In genomic region chr6:34865711-34866593, GRCm38 (mm10) we compare ENCODE assay signal across 9 mouse cellular contexts. TPM values are rescaled to one million over a fixed set of nuclear protein-coding genes. Genes with fewer than 3 reads are reported as not detected.
DNase-seq lines count a peak whose midpoint lies in the region; ATAC-seq and TF ChIP-seq lines count a peak whose summit lies in the region.
"Had no signal": no experiment of that assay in that cellular context is flagged by ENCODE, and none has a peak within 500 bp of the region (broad histone marks: within the 10 kb centered on the region; RNA-seq: fewer than 3 reads in every experiment).

No protein-coding gene starts in this region.

- no peaks in the 10 kb centered on the region for H3K36me3 ChIP-seq in heart, embryonic 12.5 days
- H3K36me3 ChIP-seq: limb, embryonic 13.5 days had no signal

- no peak overlapping the region for H3K9ac ChIP-seq in heart, embryonic 12.5 days
- H3K9ac ChIP-seq: limb, embryonic 13.5 days had no signal

- intact Hi-C loops in left cerebral cortex, adult 2 months (cut with DNase I) = no loop called here
- intact Hi-C loops in left cerebral cortex, postnatal 25 days (cut with DNase I) = no loop called here

- no peaks in the 10 kb centered on the region for H3K27me3 ChIP-seq in heart, embryonic 12.5 days (replicated peaks)
- H3K27me3 ChIP-seq: limb, embryonic 13.5 days had no signal

- 42% methylated on average over 7 of the region's 7 CpGs for WGBS in heart, embryonic 12.5 days

- H3K4me1 ChIP-seq in heart, embryonic 12.5 days (replicated peaks) = peaks cover 62% of the 10 kb centered on the region

- no peaks in the 10 kb centered on the region for H3K9me3 ChIP-seq in heart, embryonic 12.5 days (replicated peaks)
- H3K9me3 ChIP-seq: limb, embryonic 13.5 days had no signal

- TF ChIP-seq CTCF in left cerebral cortex, adult 2 months (IDR thresholded peaks at IDR 0.05) = no peak

- H3K4me2 ChIP-seq in heart, embryonic 12.5 days = no peak overlapping the region
- H3K4me2 ChIP-seq: limb, embryonic 13.5 days had no signal

- no peak for DNase-seq in left cerebral cortex, adult 2 months (ENCODE audit: extremely low spot score in 1 of 2, low spot score in 2 of 2)
- no peak for DNase-seq in left cerebral cortex, postnatal 25 days (ENCODE audit: low spot score in 2 of 2)
- DNase-seq in kidney, postnatal 36 days = peak; percentile 56 to 79
- peak; percentile 62 for DNase-seq in skeletal muscle tissue, adult 2 months (ENCODE audit: low read depth, low spot score)
- no peak for DNase-seq in embryo, embryonic 10 days (ENCODE audit: low spot score)
- DNase-seq in right cerebral cortex, postnatal 14 days = no peak
- no peak for DNase-seq in adrenal gland, adult 2 months

- no peak overlapping the region for H3K4me3 ChIP-seq in left cerebral cortex, adult 2 months
- no peak overlapping the region for H3K4me3 ChIP-seq in heart, embryonic 12.5 days
- H3K4me3 ChIP-seq: limb, embryonic 13.5 days had no signal

- peak overlapping the region; percentile 55 for H3K27ac ChIP-seq in left cerebral cortex, adult 2 months
- H3K27ac ChIP-seq in heart, embryonic 12.5 days (ENCODE audit: poor library complexity, severe bottlenecking) = peak overlapping the region; percentile 74
- H3K27ac ChIP-seq: limb, embryonic 13.5 days had no signal

- ATAC-seq in heart, embryonic 12.5 days (ENCODE audit: insufficient number of reproducible peaks, low FRiP score) = peak; percentile 75

RNA-seq across cellular contexts. Expression of gene Tmem140, which starts 3.0 kb away (rescaled TPM):
- 1 to 10 TPM; 3.1 TPM for total RNA-seq in left cerebral cortex, adult 2 months (2021)
- 1 to 10 TPM; 2.0 to 2.4 TPM for total RNA-seq in left cerebral cortex, postnatal 25 days (2021)
- polyA plus RNA-seq in heart, embryonic 12.5 days (2016; fragmentation: Nextera tagmentation; extraction: Ambion mirVana) = 1.1 and 1.2 TPM in 2 replicates
- 10 to 100 TPM; 15.5 to 25.7 TPM for total RNA-seq in adrenal gland, adult 2 months (2021)
- 28.4 and 31.5 TPM in 2 replicates for polyA plus RNA-seq in adrenal gland, adult 2 months (2012; rRNA removed)

RNA-seq across cellular contexts. Expression of gene Cyren, which starts 11.9 kb away (rescaled TPM):
- total RNA-seq in left cerebral cortex, adult 2 months (2021) = 1 to 10 TPM; 5.6 to 7.2 TPM
- 1 to 10 TPM; 5.5 to 6.1 TPM for total RNA-seq in left cerebral cortex, postnatal 25 days (2021)
- polyA plus RNA-seq in heart, embryonic 12.5 days (2016; fragmentation: Nextera tagmentation; extraction: Ambion mirVana) = 9.7 and 11.2 TPM in 2 replicates
- 1 to 10 TPM; 7.9 to 8.2 TPM for total RNA-seq in adrenal gland, adult 2 months (2021)
- polyA plus RNA-seq in adrenal gland, adult 2 months (2012; rRNA removed) = 6.6 and 6.7 TPM in 2 replicates

RNA-seq across cellular contexts. Expression of gene Wdr91, which starts 44.7 kb away (rescaled TPM):
- 10 to 100 TPM; 29.3 to 30.7 TPM for total RNA-seq in left cerebral cortex, adult 2 months (2021)
- 10 to 100 TPM; 28.3 to 36.4 TPM for total RNA-seq in left cerebral cortex, postnatal 25 days (2021)
- 10.7 and 12.6 TPM in 2 replicates for polyA plus RNA-seq in heart, embryonic 12.5 days (2016; fragmentation: Nextera tagmentation; extraction: Ambion mirVana)
- total RNA-seq in adrenal gland, adult 2 months (2021) = 10 to 100 TPM; 16.7 to 17.0 TPM
- 10.5 and 12.7 TPM in 2 replicates for polyA plus RNA-seq in adrenal gland, adult 2 months (2012; rRNA removed)

RNA-seq across cellular contexts. Expression of gene Stra8, which starts 54.0 kb away (rescaled TPM):
- not detected for total RNA-seq in left cerebral cortex, adult 2 months (2021)
- not detected for total RNA-seq in left cerebral cortex, postnatal 25 days (2021)
- not detected in 2 replicates for polyA plus RNA-seq in heart, embryonic 12.5 days (2016; fragmentation: Nextera tagmentation; extraction: Ambion mirVana)
- total RNA-seq in adrenal gland, adult 2 months (2021) = not detected
- not detected in 2 replicates for polyA plus RNA-seq in adrenal gland, adult 2 months (2012; rRNA removed)
- polyA plus RNA-seq: limb, embryonic 13.5 days had no signal

Comparison
In these comparisons a context has a peak if more than half of its experiments do, and no peak if none do; other contexts are left out.
1. DNase-seq: peak in kidney, postnatal 36 days (2 of 2) and skeletal muscle tissue, adult 2 months (single experiment); none in left cerebral cortex, adult 2 months (0 of 2), left cerebral cortex, postnatal 25 days (0 of 2), embryo, embryonic 10 days (single experiment), right cerebral cortex, postnatal 14 days (single experiment) and adrenal gland, adult 2 months (single experiment).